Comparison of ENCODE assay signal across 8 mouse cellular contexts in genomic region chr17:3498086-3498485, GRCm38 (mm10). TPM values are rescaled to one million over a fixed set of nuclear protein-coding genes. Genes with fewer than 3 reads are reported as not detected.
A peak's percentile ranks its signal among the peaks of the same experiment; 100 is the strongest.
DNase-seq lines count a peak whose midpoint lies in the region; ATAC-seq and TF ChIP-seq lines count a peak whose summit lies in the region.
"Had no signal": no experiment of that assay in that cellular context is flagged by ENCODE, and none has a peak within 500 bp of the region (broad histone marks: within the 10 kb centered on the region; RNA-seq: fewer than 3 reads in every experiment).

No protein-coding gene starts in this region.

- DNase-seq in urinary bladder, postnatal 25 days (ENCODE audit: low spot score), result peak; percentile 12
- no peak for DNase-seq in urinary bladder, adult 18-20 months (ENCODE audit: low spot score in 2 of 2)
- peak; percentile 73 for DNase-seq in embryo, embryonic 10.5 days (ENCODE audit: low spot score)
- DNase-seq in lung, postnatal 36 days, result peak; percentile 33
- no peak for DNase-seq in urinary bladder, postnatal 4 days (ENCODE audit: low spot score in 2 of 2)

- H3K4me1 ChIP-seq in intestine, postnatal 0 days (replicated peaks; ENCODE audit: control insufficient read depth, insufficient read depth, low read length), result no peaks in the 10 kb centered on the region
- H3K4me1 ChIP-seq in intestine, embryonic 16.5 days (ENCODE audit: control insufficient read depth, insufficient read depth, low read length), result no peaks in the 10 kb centered on the region

- H3K9ac ChIP-seq in intestine, postnatal 0 days (ENCODE audit: low read depth, low read length), result no peak overlapping the region
- no peak overlapping the region for H3K9ac ChIP-seq in intestine, embryonic 16.5 days (ENCODE audit: low read depth, low read length)

- no peak overlapping the region for H3K4me2 ChIP-seq in intestine, postnatal 0 days (replicated peaks; ENCODE audit: low read depth)
- H3K4me2 ChIP-seq in intestine, embryonic 16.5 days (ENCODE audit: low read depth, low read length), result no peak overlapping the region

- no peak overlapping the region for H3K27ac ChIP-seq in intestine, postnatal 0 days (ENCODE audit: low read depth, low read length)
- H3K27ac ChIP-seq in intestine, embryonic 16.5 days (ENCODE audit: low read length), result no peak overlapping the region

- no peaks in the 10 kb centered on the region for H3K27me3 ChIP-seq in intestine, postnatal 0 days (replicated peaks; ENCODE audit: control insufficient read depth, insufficient read depth, low read length)
- H3K27me3 ChIP-seq in intestine, embryonic 16.5 days (replicated peaks; ENCODE audit: control insufficient read depth, insufficient read depth, low read length), result no peaks in the 10 kb centered on the region

- TF ChIP-seq CTCF in intestine, postnatal 0 days (IDR thresholded peaks at IDR 0.05; ENCODE audit: low read depth), result peak; percentile 70

- WGBS in intestine, postnatal 0 days, result 31% methylated on average over 3 of the region's 3 CpGs
- 29% methylated on average over 3 of the region's 3 CpGs for WGBS in intestine, embryonic 16.5 days

- H3K9me3 ChIP-seq in intestine, postnatal 0 days (ENCODE audit: control insufficient read depth), result no peaks in the 10 kb centered on the region
- no peaks in the 10 kb centered on the region for H3K9me3 ChIP-seq in intestine, embryonic 16.5 days (ENCODE audit: control insufficient read depth, low read length)

- no peak overlapping the region for H3K4me3 ChIP-seq in intestine, postnatal 0 days (ENCODE audit: low read depth, low read length)
- H3K4me3 ChIP-seq in intestine, embryonic 16.5 days (ENCODE audit: low read length), result no peak overlapping the region
- H3K4me3 ChIP-seq: erythroblast, embryonic 14.5 days had no signal

- no peak for ATAC-seq in intestine, postnatal 0 days
- ATAC-seq in intestine, embryonic 16.5 days, result no peak

- H3K36me3 ChIP-seq in intestine, postnatal 0 days (ENCODE audit: control insufficient read depth, insufficient read depth), result no peaks in the 10 kb centered on the region
- H3K36me3 ChIP-seq in intestine, embryonic 16.5 days (ENCODE audit: control insufficient read depth, insufficient read depth, low read length), result no peaks in the 10 kb centered on the region

RNA-seq across cellular contexts. Expression of gene Cldn20, which starts 34.3 kb away (rescaled TPM):
- polyA plus RNA-seq in intestine, postnatal 0 days (2015; fragmentation: Nextera tagmentation; extraction: Ambion mirVana), result not detected in 2 replicates
- polyA plus RNA-seq in intestine, embryonic 16.5 days (2015; fragmentation: Nextera tagmentation; extraction: Ambion mirVana), result 0.22 TPM in 1 of 2 replicates, not detected in the other
- polyA plus RNA-seq: erythroblast, embryonic 14.5 days had no signal

RNA-seq across cellular contexts. Expression of gene Tfb1m, which starts 59.5 kb away (rescaled TPM):
- 5.6 and 6.2 TPM in 2 replicates for polyA plus RNA-seq in intestine, postnatal 0 days (2015; fragmentation: Nextera tagmentation; extraction: Ambion mirVana)
- polyA plus RNA-seq in intestine, embryonic 16.5 days (2015; fragmentation: Nextera tagmentation; extraction: Ambion mirVana), result 14.7 and 15.6 TPM in 2 replicates

Comparison
In these comparisons a context has a peak if more than half of its experiments do, and no peak if none do; other contexts are left out.
1. DNase-seq: peak in urinary bladder, postnatal 25 days (single experiment), embryo, embryonic 10.5 days (single experiment) and lung, postnatal 36 days (single experiment); none in urinary bladder, adult 18-20 months (0 of 2) and urinary bladder, postnatal 4 days (0 of 2).